Mouse (Mus musculus) spleen, adult 2 months (tissue): ENCODE results near the gene Caap1. TPM values are rescaled to one million over a fixed set of nuclear protein-coding genes. Genes with fewer than 3 reads are reported as not detected.

Source experiments
- DNase-seq, 2 experiments: peaks; one replicate each; pipeline versions ENCODE4 v3.0.0 to v3.0.0-alpha.2; 2012 to 2021; ENCODE audit warnings: low spot score in 2 of 2, low read depth in 1 of 2
- H3K27ac ChIP-seq: fragments of 200-500 bp; 2 replicates; pipeline ENCODE4 v1.5.1; 2012; ENCODE audit warnings: low read length, inconsistent platforms; ENCODE audit not compliant: insufficient read depth
- H3K27me3 ChIP-seq: fragments of 200-500 bp; 2 replicates; pipeline ENCODE4 v1.6.1; 2012; ENCODE audit warnings: mild to moderate bottlenecking, moderate library complexity, low read length, inconsistent platforms; ENCODE audit not compliant: control insufficient read depth, insufficient read depth
- H3K36me3 ChIP-seq: fragments of 200-500 bp; 2 replicates; pipeline ENCODE4 v1.6.1; 2012; ENCODE audit warnings: mild to moderate bottlenecking, low read length, inconsistent platforms; ENCODE audit not compliant: control insufficient read depth, insufficient read depth
- H3K4me1 ChIP-seq: fragments of 200-500 bp; 2 replicates; pipeline ENCODE4 v1.6.1; 2011; ENCODE audit warnings: inconsistent platforms; ENCODE audit not compliant: control insufficient read depth, insufficient read depth, insufficient read length
- H3K4me3 ChIP-seq: fragments of 200-500 bp; 2 replicates; pipeline ENCODE4 v1.5.1; 2011; ENCODE audit warnings: mild to moderate bottlenecking, inconsistent platforms; ENCODE audit not compliant: insufficient read depth, insufficient read length; ENCODE audit errors: extremely low read depth
- CTCF ChIP-seq: fragments of 200-500 bp; IDR thresholded peaks from 2 replicates; pipeline ENCODE4 v1.5.1; 2011; ENCODE audit warnings: mild to moderate bottlenecking, inconsistent platforms; ENCODE audit not compliant: insufficient read depth, insufficient read length, insufficient replicate concordance; ENCODE audit errors: extremely low read depth
- POLR2A ChIP-seq: fragments of 200-500 bp; IDR thresholded peaks from 2 replicates; pipeline ENCODE4 v1.6.1; 2011; ENCODE audit warnings: low read depth, low read length, inconsistent platforms
- WGBS: fragments of 180-500 bp; shearing (Covaris S2); methylation state at CpG from one replicate; pipeline ENCODE4 v1.1.7; 2018; 5-methylcytosine and 5-hydroxymethylcytosine counted together
- polyA plus RNA-seq: library from polyadenylated mRNA; depleted of rRNA; stranded (reverse); fragments of >200 nt; gene quantifications from 2 replicates; pipeline ENCODE4 v1.2.3, GENCODE M21; 2012; rRNA removed

Gene Caap1
- polyA plus RNA-seq, 1 experiment = 4.2 TPM

GRCm38 (mm10) chr4:94517631-94518030 is 39.0 kb downstream of the Caap1 start:
- TF ChIP-seq POLR2A = no peak
- TF ChIP-seq CTCF = no peak
- Histone ChIP-seq H3K27ac (no peak overlapping the region), H3K4me3 (no peak overlapping the region), H3K27me3 (no peaks in the 10 kb centered on the region), H3K36me3 (no peaks in the 10 kb centered on the region; the same call in 1 of the 2 replicates), H3K4me1 (peaks cover 2% of the 10 kb centered on the region; the same call in 1 of the 2 replicates)
- peak; percentile 1 to 3 for DNase-seq
- 76% methylated on average over 4 of the region's 4 CpGs for WGBS

- no peak for DNase-seq
- Histone ChIP-seq H3K4me3 (no peak overlapping the region), H3K27ac (no peak overlapping the region), H3K4me1 (no peaks in the 10 kb centered on the region), H3K27me3 (no peaks in the 10 kb centered on the region), H3K36me3 (no peaks in the 10 kb centered on the region; the same call in 1 of the 2 replicates)
- no peak for TF ChIP-seq POLR2A
- TF ChIP-seq CTCF = no peak
- WGBS = 71% methylated on average over 3 of the region's 3 CpGs
These were observed 41.2 kb downstream of the Caap1 start for GRCm38 (mm10) chr4:94515366-94515765.

- Histone ChIP-seq H3K4me3 (no peak overlapping the region; the same call in 1 of the 2 replicates), H3K27me3 (no peaks in the 10 kb centered on the region), H3K36me3 (no peaks in the 10 kb centered on the region), H3K4me1 (no peaks in the 10 kb centered on the region), H3K27ac (no peak overlapping the region; the same call in 1 of the 2 replicates)
- no peak for DNase-seq
- TF ChIP-seq CTCF (no peak), POLR2A (no peak)
- WGBS = 80% methylated on average over 18 of the region's 18 CpGs
These were observed 79.7 kb downstream of the Caap1 start for GRCm38 (mm10) chr4:94476749-94477399.

- Histone ChIP-seq H3K36me3 (no peaks in the 10 kb centered on the region), H3K4me1 (no peaks in the 10 kb centered on the region), H3K4me3 (no peak overlapping the region), H3K27ac (no peak overlapping the region), H3K27me3 (no peaks in the 10 kb centered on the region)
- 90% methylated on average over 1 of the region's 1 CpGs for WGBS
- DNase-seq = no peak
- no peak for TF ChIP-seq CTCF
- TF ChIP-seq POLR2A = no peak
These were observed 83.3 kb downstream of the Caap1 start for GRCm38 (mm10) chr4:94473286-94473685.

- no peak for TF ChIP-seq CTCF
- no peak for TF ChIP-seq POLR2A
- no peak for DNase-seq
- H3K36me3 ChIP-seq = peaks cover 6% of the 10 kb centered on the region
- WGBS = 77% methylated on average over 2 of the region's 2 CpGs
- no peaks in the 10 kb centered on the region for H3K27me3 ChIP-seq
- no peaks in the 10 kb centered on the region for H3K4me1 ChIP-seq
- no peak overlapping the region for H3K27ac ChIP-seq
- no peak overlapping the region for H3K4me3 ChIP-seq
These were observed 97.2 kb downstream of the Caap1 start for GRCm38 (mm10) chr4:94459424-94459823.

GRCm38 (mm10) chr4:94454857-94455256 is 101.7 kb downstream of the Caap1 start:
- no peaks in the 10 kb centered on the region for H3K27me3 ChIP-seq
- no peak overlapping the region for H3K4me3 ChIP-seq
- H3K36me3 ChIP-seq = peaks cover 2% of the 10 kb centered on the region
- DNase-seq = no peak
- H3K4me1 ChIP-seq = no peaks in the 10 kb centered on the region
- H3K27ac ChIP-seq = no peak overlapping the region
- 87% methylated on average over 1 of the region's 1 CpGs for WGBS
- no peak for TF ChIP-seq POLR2A
- TF ChIP-seq CTCF = no peak

Other genes starting within 250 kb of the Caap1 start
- not detected in 2 replicates for gene Gm10306, start 250 bp downstream of the Caap1 start, polyA plus RNA-seq
- 27.6 and 61.3 TPM in 2 replicates for gene Plaa, start 46.4 kb upstream of the Caap1 start, polyA plus RNA-seq
- 0.21 and 0.33 TPM in 2 replicates for gene Ift74, start 57.7 kb upstream of the Caap1 start, polyA plus RNA-seq
- gene Lrrc19, start 93.3 kb upstream of the Caap1 start, polyA plus RNA-seq = not detected in 2 replicates
- 1.9 and 2.3 TPM in 2 replicates for gene Tek, start 182.5 kb upstream of the Caap1 start, polyA plus RNA-seq